Mouse (Mus musculus) C2C12 (cell line): ENCODE measurements around the gene Rspo4.

Source experiments
- CTCF ChIP-seq: IDR thresholded peaks from one replicate; pipeline ENCODE4 v1.5.1; 2011; ENCODE audit not compliant: control insufficient read depth, insufficient read depth, insufficient read length
- FOSL1 ChIP-seq: IDR thresholded peaks from one replicate; pipeline ENCODE4 v1.8.0; 2011; ENCODE audit warnings: mild to moderate bottlenecking, low read length; ENCODE audit not compliant: poor library complexity, insufficient read depth, severe bottlenecking
- MAX ChIP-seq: IDR thresholded peaks from one replicate; pipeline ENCODE4 v1.6.1; 2011; ENCODE audit warnings: mild to moderate bottlenecking, control low read depth
- MYOD1 ChIP-seq: IDR thresholded peaks from one replicate; pipeline ENCODE4 v1.6.1; 2011; ENCODE audit warnings: low read depth; ENCODE audit not compliant: control insufficient read depth, insufficient read length
- MYOG ChIP-seq: IDR thresholded peaks from one replicate; pipeline ENCODE4 v1.6.1; 2011; ENCODE audit not compliant: control insufficient read depth, insufficient read length; ENCODE audit errors: extremely low read depth
- USF1 ChIP-seq: IDR thresholded peaks from one replicate; pipeline ENCODE4 v1.6.1; 2011; ENCODE audit warnings: low read depth, mild to moderate bottlenecking, control low read depth, moderate library complexity

GRCm38 (mm10) chr2:151914120-151914519 is 71.4 kb downstream of the Rspo4 start:
- TF ChIP-seq CTCF (no peak), MAX (no peak), MYOD1 (no peak), USF1 (no peak), FOSL1 (no peak), MYOG (no peak)
